Mouse (Mus musculus) limb, embryonic 11.5 days (tissue): ENCODE results near the gene Trim46. TPM values are rescaled to one million over a fixed set of nuclear protein-coding genes. Genes with fewer than 3 reads are reported as not detected.

Source experiments
- ATAC-seq: fragments of 200-750 bp; cut with Nextera tagmentation; 2 replicates; pipeline ENCODE4 v1.8.0; 2017; ENCODE audit warnings: low read depth; ENCODE audit not compliant: insufficient number of reproducible peaks, low FRiP score, low TSS enrichment
- DNase-seq: peaks from one replicate; pipeline ENCODE4 v3.0.0-alpha.2; 2015; ENCODE audit warnings: low spot score
- H3K27ac ChIP-seq: fragments of 300-500 bp; sonication (generic); replicated peaks from 2 replicates; pipeline ENCODE4 v1.5.1; 2014; ENCODE audit warnings: low read depth, mild to moderate bottlenecking, low read length
- H3K27me3 ChIP-seq: fragments of 300-500 bp; sonication (generic); 2 replicates; pipeline ENCODE4 v1.6.1; 2014; ENCODE audit warnings: mild to moderate bottlenecking, low read length, mixed read lengths; ENCODE audit not compliant: control insufficient read depth, insufficient read depth
- H3K36me3 ChIP-seq: fragments of 300-500 bp; sonication (generic); 2 replicates; pipeline ENCODE4 v1.6.1; 2014; ENCODE audit warnings: mild to moderate bottlenecking, low read length, moderate library complexity, mixed read lengths; ENCODE audit not compliant: control insufficient read depth, insufficient read depth
- H3K4me1 ChIP-seq: fragments of 300-500 bp; sonication (generic); 2 replicates; pipeline ENCODE4 v1.6.1; 2014; ENCODE audit warnings: low read length, mixed read lengths; ENCODE audit not compliant: control insufficient read depth, insufficient read depth
- H3K4me2 ChIP-seq: fragments of 300-500 bp; sonication (generic); 2 replicates; pipeline ENCODE4 v1.6.1; 2014; ENCODE audit warnings: low read depth, mild to moderate bottlenecking, moderate library complexity; ENCODE audit not compliant: severe bottlenecking
- H3K4me3 ChIP-seq: fragments of 300-500 bp; sonication (generic); 2 replicates; pipeline ENCODE4 v1.5.1; 2014; ENCODE audit warnings: low read depth, low read length
- H3K9ac ChIP-seq: fragments of 300-500 bp; sonication (generic); 2 replicates; pipeline ENCODE4 v1.6.1; 2014; ENCODE audit warnings: mild to moderate bottlenecking, low read length
- H3K9me3 ChIP-seq: fragments of 300-500 bp; sonication (generic); 2 replicates; pipeline ENCODE4 v1.6.1; 2016; ENCODE audit warnings: low read length; ENCODE audit not compliant: control insufficient read depth
- WGBS: fragments of 180-500 bp; shearing (Covaris S2); extraction: QIAGEN DNeasy Blood & Tissue Kit; methylation state at CpG from one replicate; pipeline ENCODE4 v1.1.7; 2014; 5-methylcytosine and 5-hydroxymethylcytosine counted together
- polyA plus RNA-seq: library from polyadenylated mRNA; unstranded; fragments of >200 nt; fragmentation: Nextera tagmentation; extraction: Ambion mirVana; gene quantifications from 2 replicates; pipeline ENCODE4 v1.2.1, GENCODE M21; 2014

Trim46 gene
- polyA plus RNA-seq, 1 experiment from 2014 or later = 5.5 TPM

GRCm38 (mm10) chr3:89285526-89285925 is 39.4 kb upstream of the Trim46 start:
- Histone ChIP-seq H3K9ac (no peak overlapping the region), H3K27me3 (0 out of 2 replicates have a peak, but pooled peaks cover 2% of the 10 kb centered on the region), H3K9me3 (no peaks in the 10 kb centered on the region), H3K4me1 (peaks cover 7% of the 10 kb centered on the region), H3K4me2 (no peak overlapping the region), H3K27ac (no peak overlapping the region), H3K4me3 (no peak overlapping the region), H3K36me3 (no peaks in the 10 kb centered on the region)
- ATAC-seq (no peak), DNase-seq (no peak)
- 44% methylated on average over 2 of the region's 2 CpGs for WGBS

DNA sequence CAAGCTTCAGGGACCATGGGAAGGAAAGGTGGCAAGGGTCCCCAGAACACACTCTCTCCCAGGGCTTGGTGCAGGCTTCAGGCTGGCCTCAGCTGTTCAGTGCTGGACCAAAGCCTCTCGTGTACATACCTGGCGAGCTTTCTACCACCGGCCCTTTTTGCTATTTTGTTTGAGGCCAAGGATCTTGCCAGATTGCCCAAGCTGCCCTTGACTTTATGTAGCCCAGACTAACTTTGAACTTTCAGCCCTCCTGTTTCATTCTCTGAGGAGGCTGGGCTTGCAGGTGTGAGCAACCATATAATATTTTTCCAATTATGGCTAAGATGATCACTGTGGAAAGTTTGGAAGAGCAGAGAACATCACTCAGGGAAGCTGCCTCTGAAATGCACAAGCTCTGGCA is 38.2 kb upstream of the Trim46 start:
- Histone ChIP-seq H3K4me1 (peaks cover 16% of the 10 kb centered on the region), H3K4me2 (no peak overlapping the region), H3K27me3 (0 out of 2 replicates have a peak, but pooled peaks cover 6% of the 10 kb centered on the region), H3K4me3 (no peak overlapping the region), H3K36me3 (no peaks in the 10 kb centered on the region), H3K9ac (no peak overlapping the region), H3K9me3 (no peaks in the 10 kb centered on the region), H3K27ac (no peak overlapping the region)
- ATAC-seq (no peak), DNase-seq (no peak)
- 90% methylated on average over 3 of the region's 3 CpGs for WGBS

GRCm38 (mm10) chr3:89282291-89282643 is 36.2 kb upstream of the Trim46 start:
- ATAC-seq (no peak), DNase-seq (no peak)
- Histone ChIP-seq H3K36me3 (no peaks in the 10 kb centered on the region), H3K27me3 (0 out of 2 replicates have a peak, but pooled peaks cover 6% of the 10 kb centered on the region), H3K4me3 (no peak overlapping the region), H3K9ac (no peak overlapping the region), H3K4me1 (peaks cover 35% of the 10 kb centered on the region), H3K27ac (no peak overlapping the region), H3K9me3 (no peaks in the 10 kb centered on the region), H3K4me2 (peak overlapping the region; percentile 95; the same call in 1 of the 2 replicates)
- WGBS = 25% methylated on average over 4 of the region's 4 CpGs

DNA sequence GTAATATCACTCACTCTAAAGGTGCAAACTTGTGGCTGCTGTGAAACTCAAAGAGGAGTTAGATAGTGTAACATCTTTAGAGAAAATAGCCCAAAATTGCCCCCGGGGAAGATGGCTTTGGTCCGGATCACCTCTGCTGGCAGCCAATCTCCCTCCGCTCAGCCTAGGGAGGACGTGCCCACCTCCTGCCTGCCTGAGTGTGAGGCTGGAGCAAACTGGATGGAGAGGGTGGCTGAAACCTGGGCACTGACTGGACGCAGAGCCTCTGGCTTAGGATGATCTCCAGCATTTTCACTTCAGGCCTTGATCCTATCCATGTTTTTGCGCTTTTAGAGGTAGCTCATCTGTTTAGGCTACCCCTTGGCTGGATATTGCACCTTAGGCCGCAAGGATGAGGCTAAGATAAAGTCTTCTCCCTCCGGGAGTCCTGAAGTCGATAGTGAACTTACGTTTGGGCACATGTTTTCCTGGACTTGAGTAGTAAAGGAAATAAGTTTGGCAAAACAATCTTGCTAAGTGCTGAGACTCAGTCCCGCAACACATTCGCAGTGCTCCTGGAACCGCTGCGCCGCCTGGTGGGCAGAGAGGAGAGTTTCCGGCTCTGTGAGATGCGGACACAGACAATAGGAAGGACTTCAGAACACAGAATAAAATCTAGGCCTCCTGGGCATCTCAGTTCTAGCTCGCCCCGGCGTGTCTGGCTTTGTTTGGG is 35.6 kb upstream of the Trim46 start:
- Histone ChIP-seq H3K36me3 (no peaks in the 10 kb centered on the region), H3K9me3 (no peaks in the 10 kb centered on the region), H3K4me3 (peak overlapping the region; percentile 57), H3K9ac (peak overlapping the region; percentile 56), H3K4me2 (peak overlapping the region; percentile 95), H3K4me1 (peaks cover 40% of the 10 kb centered on the region), H3K27me3 (0 out of 2 replicates have a peak, but pooled peaks cover 6% of the 10 kb centered on the region), H3K27ac (peak overlapping the region; percentile 62; the same call in 1 of the 2 replicates)
- ATAC-seq = no peak
- peak; percentile 90 for DNase-seq
- WGBS = 11% methylated on average over 20 of the region's 20 CpGs

- DNase-seq (peak; percentile 74), ATAC-seq (peak; percentile 56)
- Histone ChIP-seq H3K4me3 (peak within 1 kb of the TSS; percentile 57), H3K4me1 (peaks cover 44% of the 10 kb centered on the region), H3K27ac (peak within 1 kb of the TSS; percentile 62), H3K4me2 (peak within 1 kb of the TSS; percentile 95), H3K9ac (peak within 1 kb of the TSS; percentile 65), H3K27me3 (0 out of 2 replicates have a peak, but pooled peaks cover 6% of the 10 kb centered on the region), H3K36me3 (no peaks in the 10 kb centered on the region), H3K9me3 (no peaks in the 10 kb centered on the region)
- WGBS = under 1% methylated on average over 52 of the region's 52 CpGs
Measured at GRCm38 (mm10) chr3:89280606-89281511, 34.8 kb upstream of the Trim46 start, which contains the start of gene Efna1. Gene Efna1, minus strand, starts transcription at chr3:89281142.

DNA sequence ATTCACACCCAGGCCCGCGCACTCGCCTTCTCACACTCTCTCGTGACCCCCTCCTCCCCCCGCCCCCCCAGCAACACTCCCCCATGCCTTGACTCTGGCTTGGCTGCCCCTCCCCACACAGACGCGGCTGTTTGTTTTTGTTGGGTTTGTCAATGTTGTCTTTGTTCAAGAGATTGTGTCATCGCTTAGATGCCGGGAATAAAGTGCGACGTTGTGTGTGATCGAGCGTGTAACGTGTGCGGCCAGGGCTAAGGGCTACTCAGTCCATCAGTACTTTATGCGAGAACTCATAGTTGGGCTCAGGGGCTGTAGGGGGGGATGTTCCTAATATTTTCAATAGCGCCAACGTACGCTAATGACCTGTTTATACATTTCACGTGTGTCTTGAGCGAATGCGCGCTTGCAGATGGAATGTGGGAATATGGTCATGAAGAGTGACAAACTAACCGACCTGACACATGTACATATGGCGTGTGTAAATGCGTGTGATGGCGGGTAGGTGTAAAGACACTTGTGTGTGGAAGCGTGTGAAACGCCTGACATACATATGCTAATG is 34.0 kb upstream of the Trim46 start:
- H3K4me1 ChIP-seq = peaks cover 44% of the 10 kb centered on the region
- no peak for DNase-seq
- 0 out of 2 replicates have a peak, but pooled peaks cover 6% of the 10 kb centered on the region for H3K27me3 ChIP-seq
- H3K4me2 ChIP-seq = peak overlapping the region; percentile 95
- peak overlapping the region; percentile 39; the same call in 1 of the 2 replicates for H3K27ac ChIP-seq
- H3K9ac ChIP-seq = peak overlapping the region; percentile 65; the same call in 1 of the 2 replicates
- no peaks in the 10 kb centered on the region for H3K36me3 ChIP-seq
- H3K4me3 ChIP-seq = peak overlapping the region; percentile 57
- WGBS = under 1% methylated on average over 29 of the region's 29 CpGs
- H3K9me3 ChIP-seq = no peaks in the 10 kb centered on the region
- ATAC-seq = no peak

GRCm38 (mm10) chr3:89279153-89279890 is 33.2 kb upstream of the Trim46 start:
- Histone ChIP-seq H3K27ac (peak overlapping the region; percentile 39; the same call in 1 of the 2 replicates), H3K4me2 (peak overlapping the region; percentile 95), H3K4me3 (peak overlapping the region; percentile 57), H3K9ac (peak overlapping the region; percentile 65), H3K27me3 (0 out of 2 replicates have a peak, but pooled peaks cover 6% of the 10 kb centered on the region), H3K4me1 (peaks cover 44% of the 10 kb centered on the region), H3K9me3 (no peaks in the 10 kb centered on the region), H3K36me3 (no peaks in the 10 kb centered on the region)
- ATAC-seq (peak; percentile 42; the same call in 1 of the 2 replicates), DNase-seq (peak; percentile 87)
- under 1% methylated on average over 35 of the region's 35 CpGs for WGBS
